Mouse (Mus musculus) testis, adult 10 weeks (tissue): ENCODE data around the gene Tmem54. TPM values are rescaled to one million over a fixed set of nuclear protein-coding genes. Genes with fewer than 3 reads are reported as not detected.

Experiments
- polyA plus RNA-seq: library from polyadenylated mRNA; stranded (reverse); fragments of 350-450 nt; fragmentation: Illumina TruSeq; extraction: RNeasy Lipid Tissue Mini Kit (QIAGEN cat#74804); gene quantifications from one replicate; pipeline ENCODE4 v1.2.3, GENCODE M21; 2014; ENCODE audit warnings: low read depth, low replicate concordance

Gene Tmem54
- polyA plus RNA-seq = not detected

DNA sequence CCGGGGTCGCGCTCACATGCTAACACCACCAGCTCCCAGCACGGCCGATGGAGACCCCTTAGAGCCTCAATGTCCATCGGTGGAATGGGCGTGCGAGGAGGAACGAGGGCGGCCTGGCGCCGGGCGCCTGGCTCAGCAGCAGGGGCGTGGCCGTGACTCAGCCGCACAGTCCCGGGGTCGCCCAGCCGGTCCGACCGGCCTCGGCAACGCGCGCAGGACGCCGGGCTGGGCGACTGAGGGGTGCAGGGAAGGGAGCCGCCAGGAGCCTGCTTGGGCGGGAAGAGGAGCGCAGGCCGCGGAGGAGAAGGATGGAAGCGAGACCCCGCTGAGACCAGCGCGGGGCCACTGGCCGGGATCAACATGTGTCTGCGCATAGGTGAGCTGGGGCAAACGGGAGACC is at the start of gene Tmem54:
Gene Tmem54, plus strand, starts transcription at position 193 of the 400 bp plus-strand sequence.

DNA sequence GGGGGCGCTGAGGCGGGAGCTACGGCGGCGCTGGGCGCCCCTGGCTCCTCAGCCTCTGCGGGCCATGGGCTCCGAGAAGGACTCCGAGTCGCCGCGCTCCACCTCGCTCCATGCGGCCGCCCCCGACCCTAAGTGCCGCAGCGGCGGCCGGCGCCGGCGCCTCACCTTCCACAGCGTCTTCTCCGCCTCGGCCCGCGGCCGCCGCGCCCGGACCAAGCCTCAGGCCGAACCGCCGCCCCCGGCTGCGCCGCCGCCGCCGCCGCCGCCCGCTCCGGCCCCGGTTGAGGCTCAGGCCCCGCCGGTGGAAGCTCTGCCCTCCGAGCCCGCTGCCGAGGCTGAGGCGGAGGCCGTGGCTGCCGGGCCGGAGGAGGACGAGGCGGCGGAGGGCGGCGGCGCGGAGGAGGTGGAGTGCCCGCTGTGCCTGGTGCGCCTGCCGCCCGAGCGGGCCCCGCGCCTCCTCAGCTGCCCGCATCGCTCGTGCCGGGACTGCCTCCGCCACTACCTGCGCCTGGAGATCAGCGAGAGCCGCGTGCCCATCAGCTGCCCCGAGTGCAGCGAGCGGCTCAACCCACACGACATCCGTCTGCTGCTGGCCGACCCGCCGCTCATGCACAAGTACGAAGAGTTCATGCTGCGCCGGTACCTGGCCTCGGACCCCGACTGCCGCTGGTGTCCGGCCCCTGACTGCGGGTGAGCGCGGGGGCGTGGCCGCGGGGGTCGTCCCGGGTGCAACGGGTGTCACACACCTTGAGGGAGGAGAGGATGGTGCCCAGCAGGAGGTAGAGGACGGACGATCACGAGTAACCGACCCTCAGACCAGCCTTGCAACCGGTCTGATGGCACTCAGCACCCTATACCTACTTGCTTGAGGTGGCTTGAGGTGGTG is 46.9 kb upstream of the Tmem54 start, which contains the start of gene Rnf19b:
Gene Rnf19b, plus strand, starts transcription at position 65 of the 886 bp plus-strand sequence.

DNA sequence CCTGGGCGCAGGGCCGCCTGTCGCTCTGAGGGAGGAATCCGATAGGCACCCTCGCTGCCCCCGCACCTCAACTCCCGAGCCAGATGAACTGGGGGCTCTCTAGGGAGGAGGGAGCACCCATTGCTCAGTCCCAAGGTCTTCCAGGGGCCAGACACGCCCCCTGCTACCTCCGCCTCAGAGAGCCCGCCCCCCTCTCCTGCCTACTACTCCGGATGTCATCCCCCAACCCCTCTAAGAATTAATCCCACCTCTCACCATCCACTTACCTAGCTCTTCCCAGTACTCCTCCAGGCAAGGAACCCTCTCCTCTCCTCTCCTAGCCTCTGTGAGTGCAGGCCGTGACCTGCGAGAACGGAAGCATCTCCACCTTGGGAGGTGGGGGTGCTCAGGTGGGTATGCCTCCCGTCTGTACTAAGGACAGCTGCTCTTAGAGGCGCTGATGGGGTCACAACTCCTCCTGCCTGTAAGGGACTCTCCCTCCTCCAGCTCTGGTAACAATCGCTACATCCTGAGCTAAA is 16.3 kb downstream of the Tmem54 start, which contains the start of gene Hpca:
Gene Hpca, minus strand, starts transcription at position 468 of the 518 bp plus-strand sequence.

GRCm38 (mm10) chr4:129136579-129137391 is 31.4 kb downstream of the Tmem54 start, which contains the start of gene Fndc5:
Gene Fndc5, plus strand, starts transcription at chr4:129136999.

Other genes starting within 250 kb of the Tmem54 start
- 1.9 TPM for gene Trim62, start 222.0 kb upstream of the Tmem54 start, polyA plus RNA-seq
- gene Azin2, start 143.1 kb upstream of the Tmem54 start, polyA plus RNA-seq = 1.0 TPM
- 39.6 TPM for gene Ak2, start 113.6 kb upstream of the Tmem54 start, polyA plus RNA-seq
- 156 TPM for gene Rnf19b, start 47.3 kb upstream of the Tmem54 start, polyA plus RNA-seq
- gene Hpca, start 16.5 kb downstream of the Tmem54 start, polyA plus RNA-seq = 1.5 TPM
- 7.4 TPM for gene Fndc5, start 31.5 kb downstream of the Tmem54 start, polyA plus RNA-seq
- 116 TPM for gene S100pbp, start 84.2 kb downstream of the Tmem54 start, polyA plus RNA-seq
- gene Yars, start 84.2 kb downstream of the Tmem54 start, polyA plus RNA-seq = 4.9 TPM
- gene C77080, start 155.9 kb downstream of the Tmem54 start, polyA plus RNA-seq = 0.06 TPM
- gene Sync, start 182.1 kb downstream of the Tmem54 start, polyA plus RNA-seq = 0.35 TPM
- gene Rbbp4, start 229.8 kb downstream of the Tmem54 start, polyA plus RNA-seq = 172 TPM
- gene Zbtb8os, start 230.1 kb downstream of the Tmem54 start, polyA plus RNA-seq = 79.2 TPM